Mouse (Mus musculus) neural tube, embryonic 14.5 days (tissue): ENCODE data around the gene Arid1b. TPM values are rescaled to one million over a fixed set of nuclear protein-coding genes. Genes with fewer than 3 reads are reported as not detected.
"Not testable (repeated sequence)": the region's sequence is repeated elsewhere in the genome, so short reads cannot be mapped to it uniquely, and the experiment has no call there.

ENCODE experiments used
- ATAC-seq: fragments of 200-750 bp; cut with Nextera tagmentation; 2 replicates; pipeline ENCODE4 v1.8.0; 2017; ENCODE audit warnings: low read depth, mild to moderate bottlenecking, moderate TSS enrichment, moderate library complexity
- H3K27ac ChIP-seq: fragments of 300-500 bp; sonication (generic); 2 replicates; pipeline ENCODE4 v1.5.1; 2014; ENCODE audit warnings: low read depth, mild to moderate bottlenecking, control low read depth, low read length, moderate library complexity, mixed read lengths
- H3K27me3 ChIP-seq: fragments of 300-500 bp; sonication (generic); 2 replicates; pipeline ENCODE4 v1.6.1; 2014; ENCODE audit warnings: low read length; ENCODE audit not compliant: control insufficient read depth, insufficient read depth
- H3K36me3 ChIP-seq: fragments of 300-500 bp; sonication (generic); 2 replicates; pipeline ENCODE4 v1.6.1; 2014; ENCODE audit warnings: low read length, mixed read lengths; ENCODE audit not compliant: control insufficient read depth, insufficient read depth
- H3K4me1 ChIP-seq: fragments of 300-500 bp; sonication (generic); 2 replicates; pipeline ENCODE4 v1.6.1; 2014; ENCODE audit warnings: low read length; ENCODE audit not compliant: control insufficient read depth, insufficient read depth
- H3K4me2 ChIP-seq: fragments of 300-500 bp; sonication (generic); 2 replicates; pipeline ENCODE4 v1.6.1; 2014; ENCODE audit warnings: mild to moderate bottlenecking, low read depth, low read length, control low read depth
- H3K4me3 ChIP-seq: fragments of 300-500 bp; sonication (generic); 2 replicates; pipeline ENCODE4 v1.5.1; 2014; ENCODE audit warnings: low read depth, low read length, control low read depth, mixed read lengths
- H3K9ac ChIP-seq: fragments of 300-500 bp; sonication (generic); replicated peaks from 2 replicates; pipeline ENCODE4 v1.6.1; 2014; ENCODE audit warnings: low read depth, mild to moderate bottlenecking, control low read depth, low read length, mixed read lengths
- H3K9me3 ChIP-seq: fragments of 300-500 bp; sonication (generic); 2 replicates; pipeline ENCODE4 v1.6.1; 2016; ENCODE audit warnings: low read length; ENCODE audit not compliant: control insufficient read depth
- WGBS: fragments of 180-500 bp; shearing (Covaris S2); extraction: QIAGEN DNeasy Blood & Tissue Kit; methylation state at CpG from one replicate; pipeline ENCODE4 v1.1.7; 2014; 5-methylcytosine and 5-hydroxymethylcytosine counted together
- polyA plus RNA-seq: library from polyadenylated mRNA; unstranded; fragments of >200 nt; fragmentation: Nextera tagmentation; extraction: Ambion mirVana; gene quantifications from 2 replicates; pipeline ENCODE4 v1.2.1, GENCODE M21; 2014

The Arid1b gene
- polyA plus RNA-seq, 1 experiment from 2014 or later = 22.2 TPM

GRCm38 (mm10) chr17:5088822-5089221 is 94.7 kb downstream of the Arid1b start:
- Histone ChIP-seq H3K36me3 (no peaks in the 10 kb centered on the region), H3K4me1 (peaks cover 34% of the 10 kb centered on the region), H3K4me3 (no peak overlapping the region), H3K9me3 (no peaks in the 10 kb centered on the region), H3K9ac (no peak overlapping the region), H3K27me3 (no peaks in the 10 kb centered on the region), H3K27ac (no peak overlapping the region), H3K4me2 (no peak overlapping the region)
- 60% methylated on average over 5 of the region's 5 CpGs for WGBS
- ATAC-seq = no peak

DNA sequence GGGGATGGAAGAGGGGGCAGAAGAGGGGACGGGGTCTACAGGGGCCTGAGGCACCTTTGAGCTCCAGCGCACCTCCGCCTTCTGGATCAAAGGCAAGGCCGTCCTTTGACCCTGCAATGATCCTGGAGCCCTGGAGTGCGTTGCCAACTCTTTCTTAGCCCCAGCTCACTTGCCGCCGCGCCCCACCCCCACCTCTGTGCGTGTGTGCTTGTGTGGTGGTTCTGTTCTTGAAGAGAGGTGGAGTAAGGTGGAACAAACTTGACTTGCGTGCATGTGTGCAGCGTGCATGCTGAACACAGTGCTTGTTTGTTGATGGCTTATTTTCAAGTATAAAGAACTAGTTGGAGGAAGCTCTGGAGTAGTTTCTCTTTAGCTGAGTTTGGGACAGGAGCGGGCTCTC is 95.4 kb downstream of the Arid1b start:
- peaks cover 27% of the 10 kb centered on the region for H3K4me1 ChIP-seq
- H3K9ac ChIP-seq = no peak overlapping the region
- no peak overlapping the region for H3K4me2 ChIP-seq
- no peaks in the 10 kb centered on the region for H3K36me3 ChIP-seq
- ATAC-seq = no peak
- no peak overlapping the region for H3K4me3 ChIP-seq
- WGBS = 13% methylated on average over 12 of the region's 12 CpGs
- H3K27me3 ChIP-seq = no peaks in the 10 kb centered on the region
- H3K27ac ChIP-seq = no peak overlapping the region
- no peaks in the 10 kb centered on the region for H3K9me3 ChIP-seq

GRCm38 (mm10) chr17:5091490-5091889 is 97.4 kb downstream of the Arid1b start:
- 90% methylated on average over 16 of the region's 16 CpGs for WGBS
- peaks cover 17% of the 10 kb centered on the region for H3K4me1 ChIP-seq
- H3K4me3 ChIP-seq = no peak overlapping the region
- H3K27me3 ChIP-seq = no peaks in the 10 kb centered on the region
- ATAC-seq = no peak
- no peaks in the 10 kb centered on the region for H3K9me3 ChIP-seq
- H3K27ac ChIP-seq = no peak overlapping the region
- H3K4me2 ChIP-seq = no peak overlapping the region
- H3K9ac ChIP-seq = no peak overlapping the region
- no peaks in the 10 kb centered on the region for H3K36me3 ChIP-seq

DNA sequence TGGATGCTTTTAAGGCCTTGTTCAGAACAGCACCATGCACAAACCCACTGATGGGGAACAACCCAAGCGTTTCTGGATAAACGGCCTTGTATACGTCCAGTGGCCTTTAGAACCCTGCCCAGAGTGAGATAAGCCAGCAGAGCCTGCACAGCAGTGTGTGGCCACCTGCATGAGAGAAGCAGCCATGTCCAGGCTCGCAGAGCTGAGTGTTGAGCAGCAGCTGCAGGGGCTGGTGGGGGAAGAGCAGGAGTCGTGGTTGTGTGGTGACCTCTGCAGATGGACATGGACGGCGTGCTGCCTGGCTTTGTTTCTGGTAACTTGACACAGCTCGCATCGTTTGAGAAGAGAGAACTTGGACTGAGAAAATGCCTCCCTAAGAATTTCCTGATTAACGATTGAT is 97.8 kb downstream of the Arid1b start:
- no peak overlapping the region for H3K27ac ChIP-seq
- ATAC-seq = no peak
- H3K36me3 ChIP-seq = no peaks in the 10 kb centered on the region
- no peak overlapping the region for H3K9ac ChIP-seq
- H3K4me2 ChIP-seq = no peak overlapping the region
- H3K4me1 ChIP-seq = peaks cover 17% of the 10 kb centered on the region
- H3K9me3 ChIP-seq = no peaks in the 10 kb centered on the region
- WGBS = 72% methylated on average over 10 of the region's 10 CpGs
- H3K4me3 ChIP-seq = no peak overlapping the region
- no peaks in the 10 kb centered on the region for H3K27me3 ChIP-seq

DNA sequence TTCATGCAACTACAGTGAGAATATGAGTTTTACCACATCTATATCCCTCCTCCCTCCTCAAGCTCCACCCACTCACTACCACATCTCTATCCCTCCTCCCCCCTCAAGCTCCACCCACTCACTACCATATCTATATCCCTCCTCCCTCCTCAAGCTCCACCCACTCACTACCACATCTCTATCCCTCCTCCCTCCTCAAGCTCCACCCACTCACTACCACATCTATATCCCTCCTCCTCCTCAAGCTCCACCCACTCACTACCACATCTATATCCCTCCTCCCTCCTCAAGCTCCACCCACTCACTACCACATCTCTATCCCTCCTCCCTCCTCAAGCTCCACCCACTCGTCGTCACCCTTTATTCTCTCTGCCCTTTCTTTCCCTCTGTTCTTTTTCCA is 99.2 kb downstream of the Arid1b start:
- not testable (repeated sequence) for H3K9ac ChIP-seq, H3K4me2 ChIP-seq, ATAC-seq, H3K27ac ChIP-seq, H3K4me3 ChIP-seq, H3K27me3 ChIP-seq, H3K9me3 ChIP-seq, H3K36me3 ChIP-seq
- peaks cover 17% of the 10 kb centered on the region for H3K4me1 ChIP-seq
- WGBS = 64% methylated on average over 2 of the region's 2 CpGs

- Histone ChIP-seq H3K9me3 (no peaks in the 10 kb centered on the region), H3K27me3 (no peaks in the 10 kb centered on the region), H3K4me3 (no peak overlapping the region), H3K36me3 (no peaks in the 10 kb centered on the region), H3K4me2 (no peak overlapping the region), H3K27ac (no peak overlapping the region), H3K4me1 (peaks cover 13% of the 10 kb centered on the region), H3K9ac (no peak overlapping the region)
- 89% methylated on average over 5 of the region's 5 CpGs for WGBS
- no peak for ATAC-seq
These were observed 100.5 kb downstream of the Arid1b start for GRCm38 (mm10) chr17:5094636-5095035.

DNA sequence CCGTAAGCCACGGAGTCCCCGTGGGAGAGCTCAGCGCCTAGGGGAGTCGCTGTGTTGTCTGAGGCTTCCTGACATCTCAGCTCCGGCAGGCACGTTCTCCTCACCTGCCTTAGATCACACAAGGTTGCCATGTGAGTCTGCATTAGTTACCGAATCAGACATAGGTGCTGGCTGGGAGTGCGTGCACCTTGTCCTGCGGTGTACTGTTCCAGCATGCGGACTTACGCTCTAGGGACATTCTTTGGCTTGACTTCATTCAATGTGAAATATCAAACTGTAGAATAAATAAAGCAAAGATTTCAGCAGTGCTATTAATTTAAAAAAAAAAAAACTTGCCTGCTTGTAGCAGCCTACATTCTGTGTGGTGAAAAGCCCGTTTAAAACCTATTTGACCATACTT is 101.6 kb downstream of the Arid1b start:
- no peaks in the 10 kb centered on the region for H3K36me3 ChIP-seq
- H3K9me3 ChIP-seq = no peaks in the 10 kb centered on the region
- no peak overlapping the region for H3K27ac ChIP-seq
- 73% methylated on average over 13 of the region's 13 CpGs for WGBS
- no peak overlapping the region for H3K4me3 ChIP-seq
- no peak for ATAC-seq
- H3K9ac ChIP-seq = no peak overlapping the region
- H3K4me1 ChIP-seq = peaks cover 11% of the 10 kb centered on the region; the same call in 1 of the 2 replicates
- H3K4me2 ChIP-seq = no peak overlapping the region
- H3K27me3 ChIP-seq = no peaks in the 10 kb centered on the region

DNA sequence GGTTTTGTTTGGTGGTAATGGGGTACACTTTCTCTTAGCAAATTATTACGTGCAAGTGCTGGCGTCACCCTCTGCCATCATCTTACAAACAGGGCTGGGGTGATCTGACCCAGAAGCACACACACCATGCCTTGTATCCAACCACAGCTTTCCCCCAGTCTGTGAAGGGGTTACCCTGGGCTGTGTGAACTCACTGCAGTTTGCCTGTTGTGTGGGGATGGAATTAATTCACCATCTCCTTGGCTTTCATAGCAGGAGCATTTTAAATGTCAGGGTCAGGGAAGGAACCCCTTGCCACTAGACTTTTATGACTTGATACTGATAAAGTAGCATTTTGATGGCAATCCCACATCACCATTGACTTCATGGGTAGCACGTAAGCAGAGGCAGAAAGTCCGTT is 102.9 kb downstream of the Arid1b start:
- 90% methylated on average over 4 of the region's 4 CpGs for WGBS
- H3K27ac ChIP-seq = no peak overlapping the region
- H3K9ac ChIP-seq = no peak overlapping the region
- H3K4me3 ChIP-seq = no peak overlapping the region
- no peaks in the 10 kb centered on the region for H3K9me3 ChIP-seq
- no peaks in the 10 kb centered on the region for H3K27me3 ChIP-seq
- ATAC-seq = no peak
- no peaks in the 10 kb centered on the region for H3K36me3 ChIP-seq
- H3K4me2 ChIP-seq = no peak overlapping the region
- peaks cover 18% of the 10 kb centered on the region; the same call in 1 of the 2 replicates for H3K4me1 ChIP-seq

- WGBS = 79% methylated on average over 21 of the region's 21 CpGs
- no peak overlapping the region for H3K4me3 ChIP-seq
- H3K4me2 ChIP-seq = no peak overlapping the region
- H3K27ac ChIP-seq = no peak overlapping the region
- H3K9me3 ChIP-seq = no peaks in the 10 kb centered on the region
- no peak for ATAC-seq
- H3K4me1 ChIP-seq = peaks cover 15% of the 10 kb centered on the region; the same call in 1 of the 2 replicates
- H3K27me3 ChIP-seq = no peaks in the 10 kb centered on the region
- H3K9ac ChIP-seq = no peak overlapping the region
- H3K36me3 ChIP-seq = no peaks in the 10 kb centered on the region
These were observed 103.7 kb downstream of the Arid1b start for GRCm38 (mm10) chr17:5097545-5098475.
